13 mouse cellular contexts compared by ENCODE assay signal in genomic region chr17:31265171-31265572, GRCm38 (mm10). TPM values are rescaled to one million over a fixed set of nuclear protein-coding genes. Genes with fewer than 3 reads are reported as not detected.
A peak's percentile ranks its signal among the peaks of the same experiment; 100 is the strongest.
DNase-seq lines count a peak whose midpoint lies in the region; ATAC-seq and TF ChIP-seq lines count a peak whose summit lies in the region.
"Had no signal": no experiment of that assay in that cellular context is flagged by ENCODE, and none has a peak within 500 bp of the region (broad histone marks: within the 10 kb centered on the region; RNA-seq: fewer than 3 reads in every experiment).

No protein-coding gene starts in this region.

- H3K36me3 ChIP-seq in stomach, postnatal 0 days (ENCODE audit: control insufficient read depth, insufficient read depth, low read length) = no peaks in the 10 kb centered on the region
- H3K36me3 ChIP-seq in kidney, adult 2 months (ENCODE audit: control insufficient read depth, insufficient read depth, low read length) = no peaks in the 10 kb centered on the region
- H3K36me3 ChIP-seq: limb, embryonic 13.5 days; neural tube, embryonic 12.5 days had no signal

- no peaks in the 10 kb centered on the region for H3K27me3 ChIP-seq in stomach, postnatal 0 days (ENCODE audit: control insufficient read depth, insufficient read depth, low read length)
- no peaks in the 10 kb centered on the region for H3K27me3 ChIP-seq in kidney, adult 2 months (replicated peaks; ENCODE audit: control insufficient read depth, insufficient read depth, low read length)
- H3K27me3 ChIP-seq: limb, embryonic 13.5 days; neural tube, embryonic 12.5 days had no signal

- TF ChIP-seq CTCF in stomach, postnatal 0 days (IDR thresholded peaks at IDR 0.05; ENCODE audit: low read depth) = 0 out of 2 replicates have a peak, but pooled peaks have one; percentile 4
- TF ChIP-seq CTCF in kidney, adult 2 months (conservative IDR thresholded peaks at IDR 0.05; ENCODE audit: insufficient read depth, insufficient read length, low read depth, low read length) = no peak

- ATAC-seq in hematopoietic stem cell, adult 5-6 weeks (replicated peaks in 1 of 2; ENCODE audit: insufficient read depth in 1 of 2, low FRiP score in 2 of 2, low TSS enrichment in 1 of 2, low read depth in 1 of 2, poor library complexity in 2 of 2, severe bottlenecking in 2 of 2) = peak; percentile 81 to 89
- ATAC-seq in stomach, postnatal 0 days (ENCODE audit: low FRiP score, low TSS enrichment) = peak; percentile 49
- ATAC-seq: hindbrain, postnatal 0 days had no signal

- no peak overlapping the region for H3K27ac ChIP-seq in stomach, postnatal 0 days (replicated peaks)
- H3K27ac ChIP-seq in kidney, adult 2 months (ENCODE audit: insufficient read depth, low read depth, low read length) = no peak overlapping the region
- H3K27ac ChIP-seq: hindbrain, postnatal 0 days; limb, embryonic 13.5 days; neural tube, embryonic 12.5 days had no signal

- no peak overlapping the region for H3K4me3 ChIP-seq in stomach, postnatal 0 days (ENCODE audit: low read depth, low read length)
- no peak overlapping the region for H3K4me3 ChIP-seq in kidney, adult 2 months (ENCODE audit: insufficient read depth, low read depth, low read length)
- H3K4me3 ChIP-seq: limb, embryonic 13.5 days; neural tube, embryonic 12.5 days had no signal

- no peak overlapping the region for H3K9ac ChIP-seq in stomach, postnatal 0 days (ENCODE audit: low read length)
- H3K9ac ChIP-seq: limb, embryonic 13.5 days; neural tube, embryonic 12.5 days had no signal

- peak; percentile 90 for DNase-seq in heart, adult 11 months
- DNase-seq in heart, adult 9 months (ENCODE audit: low spot score in 2 of 2) = no peak
- DNase-seq in thymus, postnatal 4 days = peak; percentile 52
- DNase-seq in thymus, postnatal 0 days (ENCODE audit: low spot score) = no peak
- peak; percentile 55 for DNase-seq in stomach, postnatal 0 days (ENCODE audit: low spot score)
- no peak for DNase-seq in frontal cortex, postnatal 25 days (ENCODE audit: low spot score in 2 of 2)
- no peak for DNase-seq in kidney, adult 2 months
- DNase-seq: adrenal gland, adult 2 months; cerebellum, adult 11-12 months had no signal

- no peaks in the 10 kb centered on the region for H3K9me3 ChIP-seq in stomach, postnatal 0 days (ENCODE audit: control insufficient read depth, low read length)
- H3K9me3 ChIP-seq: limb, embryonic 13.5 days; neural tube, embryonic 12.5 days had no signal

- TF ChIP-seq POLR2A in kidney, adult 2 months (IDR thresholded peaks at IDR 0.05; ENCODE audit: low read depth, low read length) = no peak

- TF ChIP-seq EP300 in stomach, postnatal 0 days (optimal IDR thresholded peaks at IDR 0.05) = no peak

- H3K4me1 ChIP-seq in stomach, postnatal 0 days (replicated peaks; ENCODE audit: control insufficient read depth, insufficient read depth) = no peaks in the 10 kb centered on the region
- H3K4me1 ChIP-seq in kidney, adult 2 months (ENCODE audit: control insufficient read depth, insufficient read depth, low read length) = peaks cover 5% of the 10 kb centered on the region; the same call in 1 of the 2 replicates
- H3K4me1 ChIP-seq: neural tube, embryonic 12.5 days had no signal

- 6% methylated on average over 3 of the region's 3 CpGs for WGBS in stomach, postnatal 0 days
- 35% methylated on average over 3 of the region's 3 CpGs for WGBS in kidney, adult 2 months

- no peak overlapping the region for H3K4me2 ChIP-seq in stomach, postnatal 0 days (replicated peaks; ENCODE audit: low read depth)
- H3K4me2 ChIP-seq: limb, embryonic 13.5 days; neural tube, embryonic 12.5 days had no signal

RNA-seq across cellular contexts. Expression of gene Rsph1, which starts 12.0 kb away (rescaled TPM):
- 0.90 and 1.2 TPM in 2 replicates for polyA plus RNA-seq in thymus, postnatal 0 days (2015; fragmentation: Nextera tagmentation; extraction: Ambion mirVana)
- 0.69 and 2.9 TPM in 2 replicates for total RNA-seq in hematopoietic stem cell, adult 5-6 weeks (2017)
- polyA plus RNA-seq in stomach, postnatal 0 days (2015; fragmentation: Nextera tagmentation; extraction: Ambion mirVana) = 0.87 and 0.99 TPM in 2 replicates
- 0.73 and 1.1 TPM in 2 replicates for polyA plus RNA-seq in kidney, adult 2 months (2012; rRNA removed)

RNA-seq across cellular contexts. Expression of gene Slc37a1, which starts 21.4 kb away (rescaled TPM):
- 12.8 and 14.1 TPM in 2 replicates for polyA plus RNA-seq in thymus, postnatal 0 days (2015; fragmentation: Nextera tagmentation; extraction: Ambion mirVana)
- total RNA-seq in hematopoietic stem cell, adult 5-6 weeks (2017) = 12.0 and 44.0 TPM in 2 replicates
- polyA plus RNA-seq in stomach, postnatal 0 days (2015; fragmentation: Nextera tagmentation; extraction: Ambion mirVana) = 14.7 and 16.6 TPM in 2 replicates
- polyA plus RNA-seq in kidney, adult 2 months (2012; rRNA removed) = 6.3 and 6.5 TPM in 2 replicates

RNA-seq across cellular contexts. Expression of gene Ubash3a, which starts 57.5 kb away (rescaled TPM):
- polyA plus RNA-seq in thymus, postnatal 0 days (2015; fragmentation: Nextera tagmentation; extraction: Ambion mirVana) = 66.8 and 75.0 TPM in 2 replicates
- 24.5 and 39.6 TPM in 2 replicates for total RNA-seq in hematopoietic stem cell, adult 5-6 weeks (2017)
- 0.13 and 0.18 TPM in 2 replicates for polyA plus RNA-seq in stomach, postnatal 0 days (2015; fragmentation: Nextera tagmentation; extraction: Ambion mirVana)
- polyA plus RNA-seq in kidney, adult 2 months (2012; rRNA removed) = 0.15 and 1.6 TPM in 2 replicates
- polyA plus RNA-seq: hindbrain, postnatal 0 days had no signal

Comparison
In these comparisons a context has a peak if more than half of its experiments do, and no peak if none do; other contexts are left out.
1. DNase-seq: peak in heart, adult 11 months (single experiment), thymus, postnatal 4 days (single experiment) and stomach, postnatal 0 days (single experiment); none in heart, adult 9 months (0 of 2), thymus, postnatal 0 days (single experiment), frontal cortex, postnatal 25 days (0 of 2) and kidney, adult 2 months (single experiment).
2. RNA of gene Ubash3a, which starts 57.5 kb away (polyA plus RNA-seq): 66.8 to 75.0 TPM in thymus, postnatal 0 days; 0.15 to 1.6 TPM in kidney, adult 2 months and 0.13 to 0.18 TPM in stomach, postnatal 0 days; every median in the first group is over 10 times any median in the second.